Mouse (Mus musculus): ENCODE results near the gene Wdr5. TPM values are rescaled to one million over a fixed set of nuclear protein-coding genes. Genes with fewer than 3 reads are reported as not detected.
"Not testable (repeated sequence)": the region's sequence is repeated elsewhere in the genome, so short reads cannot be mapped to it uniquely, and the experiment has no call there.

The Wdr5 gene
- polyA plus RNA-seq, 1 experiment from 2014 or later: 53.0 TPM

- Histone ChIP-seq H3K4me3 (ENCODE audit: low read length) (peak overlapping the region; percentile 54; the same call in 1 of the 2 replicates), H3K4me2 (ENCODE audit: low read depth, low read length) (peak overlapping the region; percentile 81), H3K4me1 (replicated peaks; ENCODE audit: control insufficient read depth, insufficient read depth, low read length) (peaks cover 10% of the 10 kb centered on the region), H3K9ac (ENCODE audit: low read length) (peak overlapping the region; percentile 73), H3K27ac (ENCODE audit: low read length) (0 out of 2 replicates have a peak overlapping the region, but pooled peaks have one; percentile 29), H3K27me3 (ENCODE audit: control insufficient read depth, insufficient read depth, low read depth, low read length) (no peaks in the 10 kb centered on the region), H3K9me3 (ENCODE audit: control insufficient read depth, low read length) (no peaks in the 10 kb centered on the region), H3K36me3 (ENCODE audit: control insufficient read depth, insufficient read depth, low read length) (no peaks in the 10 kb centered on the region)
- no peak for ATAC-seq (ENCODE audit: low read depth)
- 73% methylated on average over 3 of the region's 3 CpGs for WGBS
Observed at GRCm38 (mm10) chr2:27541225-27541624, 26.3 kb downstream of the Wdr5 start.

- Histone ChIP-seq H3K9ac (ENCODE audit: low read length) (no peak overlapping the region), H3K9me3 (ENCODE audit: control insufficient read depth, low read length) (no peaks in the 10 kb centered on the region; the same call in 1 of the 2 replicates), H3K4me3 (ENCODE audit: low read length) (no peak overlapping the region), H3K36me3 (ENCODE audit: control insufficient read depth, insufficient read depth, low read length) (no peaks in the 10 kb centered on the region), H3K27ac (ENCODE audit: low read length) (no peak overlapping the region), H3K4me2 (ENCODE audit: low read depth, low read length) (no peak overlapping the region), H3K27me3 (ENCODE audit: control insufficient read depth, insufficient read depth, low read depth, low read length) (no peaks in the 10 kb centered on the region), H3K4me1 (replicated peaks; ENCODE audit: control insufficient read depth, insufficient read depth, low read length) (peaks cover 10% of the 10 kb centered on the region)
- no peak for ATAC-seq (ENCODE audit: low read depth)
- WGBS: 76% methylated on average over 6 of the region's 6 CpGs
Observed at GRCm38 (mm10) chr2:27544613-27545012, 29.7 kb downstream of the Wdr5 start.

- not testable (repeated sequence) for H3K4me1 ChIP-seq (replicated peaks; ENCODE audit: control insufficient read depth, insufficient read depth, low read length); H3K9ac ChIP-seq (ENCODE audit: low read length); H3K4me3 ChIP-seq (ENCODE audit: low read length); H3K27me3 ChIP-seq (ENCODE audit: control insufficient read depth, insufficient read depth, low read depth, low read length); ATAC-seq (ENCODE audit: low read depth); H3K4me2 ChIP-seq (ENCODE audit: low read depth, low read length); H3K36me3 ChIP-seq (ENCODE audit: control insufficient read depth, insufficient read depth, low read length); H3K9me3 ChIP-seq (ENCODE audit: control insufficient read depth, low read length); H3K27ac ChIP-seq (ENCODE audit: low read length)
- 74% methylated on average over 3 of the region's 3 CpGs for WGBS
Observed at GRCm38 (mm10) chr2:27545517-27545916, 30.6 kb downstream of the Wdr5 start.

GRCm38 (mm10) chr2:27546041-27546440 lies 31.1 kb downstream of the Wdr5 start:
- 92% methylated on average over 8 of the region's 8 CpGs for WGBS
- H3K36me3 ChIP-seq (ENCODE audit: control insufficient read depth, insufficient read depth, low read length); H3K27me3 ChIP-seq (ENCODE audit: control insufficient read depth, insufficient read depth, low read depth, low read length); H3K9ac ChIP-seq (ENCODE audit: low read length); H3K9me3 ChIP-seq (ENCODE audit: control insufficient read depth, low read length); H3K4me3 ChIP-seq (ENCODE audit: low read length); H3K4me1 ChIP-seq (replicated peaks; ENCODE audit: control insufficient read depth, insufficient read depth, low read length); H3K27ac ChIP-seq (ENCODE audit: low read length); ATAC-seq (ENCODE audit: low read depth); H3K4me2 ChIP-seq (ENCODE audit: low read depth, low read length): not testable (repeated sequence)

GRCm38 (mm10) chr2:27547326-27547725 lies 32.4 kb downstream of the Wdr5 start:
- H3K9ac ChIP-seq (ENCODE audit: low read length): no peak overlapping the region
- H3K9me3 ChIP-seq (ENCODE audit: control insufficient read depth, low read length): no peaks in the 10 kb centered on the region; the same call in 1 of the 2 replicates
- no peak overlapping the region for H3K4me3 ChIP-seq (ENCODE audit: low read length)
- ATAC-seq (ENCODE audit: low read depth): no peak
- no peak overlapping the region for H3K27ac ChIP-seq (ENCODE audit: low read length)
- H3K27me3 ChIP-seq (ENCODE audit: control insufficient read depth, insufficient read depth, low read depth, low read length): no peaks in the 10 kb centered on the region
- no peaks in the 10 kb centered on the region for H3K4me1 ChIP-seq (replicated peaks; ENCODE audit: control insufficient read depth, insufficient read depth, low read length)
- no peak overlapping the region for H3K4me2 ChIP-seq (ENCODE audit: low read depth, low read length)
- 44% methylated on average over 1 of the region's 1 CpGs for WGBS
- H3K36me3 ChIP-seq (ENCODE audit: control insufficient read depth, insufficient read depth, low read length): no peaks in the 10 kb centered on the region

GRCm38 (mm10) chr2:27547986-27548385 lies 33.0 kb downstream of the Wdr5 start:
- no peak overlapping the region for H3K27ac ChIP-seq (ENCODE audit: low read length)
- ATAC-seq (ENCODE audit: low read depth): no peak
- H3K27me3 ChIP-seq (ENCODE audit: control insufficient read depth, insufficient read depth, low read depth, low read length): no peaks in the 10 kb centered on the region
- H3K9ac ChIP-seq (ENCODE audit: low read length): no peak overlapping the region
- no peak overlapping the region for H3K4me2 ChIP-seq (ENCODE audit: low read depth, low read length)
- H3K4me1 ChIP-seq (replicated peaks; ENCODE audit: control insufficient read depth, insufficient read depth, low read length): peaks cover 3% of the 10 kb centered on the region; the same call in 1 of the 2 replicates
- no peaks in the 10 kb centered on the region; the same call in 1 of the 2 replicates for H3K9me3 ChIP-seq (ENCODE audit: control insufficient read depth, low read length)
- H3K36me3 ChIP-seq (ENCODE audit: control insufficient read depth, insufficient read depth, low read length): no peaks in the 10 kb centered on the region
- 96% methylated on average over 2 of the region's 2 CpGs for WGBS
- H3K4me3 ChIP-seq (ENCODE audit: low read length): no peak overlapping the region

- H3K4me2 ChIP-seq (ENCODE audit: low read depth, low read length): no peak overlapping the region
- no peaks in the 10 kb centered on the region; the same call in 1 of the 2 replicates for H3K9me3 ChIP-seq (ENCODE audit: control insufficient read depth, low read length)
- H3K9ac ChIP-seq (ENCODE audit: low read length): no peak overlapping the region
- H3K36me3 ChIP-seq (ENCODE audit: control insufficient read depth, insufficient read depth, low read length): no peaks in the 10 kb centered on the region
- 76% methylated on average over 1 of the region's 1 CpGs for WGBS
- H3K4me3 ChIP-seq (ENCODE audit: low read length): no peak overlapping the region
- no peaks in the 10 kb centered on the region for H3K27me3 ChIP-seq (ENCODE audit: control insufficient read depth, insufficient read depth, low read depth, low read length)
- no peak overlapping the region for H3K27ac ChIP-seq (ENCODE audit: low read length)
- peaks cover 5% of the 10 kb centered on the region for H3K4me1 ChIP-seq (replicated peaks; ENCODE audit: control insufficient read depth, insufficient read depth, low read length)
- no peak for ATAC-seq (ENCODE audit: low read depth)
Observed at GRCm38 (mm10) chr2:27548664-27549369, 33.9 kb downstream of the Wdr5 start.

GRCm38 (mm10) chr2:27552620-27553287 lies 37.8 kb downstream of the Wdr5 start:
- H3K9me3 ChIP-seq (ENCODE audit: control insufficient read depth, low read length): no peaks in the 10 kb centered on the region; the same call in 1 of the 2 replicates
- no peak overlapping the region for H3K27ac ChIP-seq (ENCODE audit: low read length)
- no peaks in the 10 kb centered on the region for H3K36me3 ChIP-seq (ENCODE audit: control insufficient read depth, insufficient read depth, low read length)
- ATAC-seq (ENCODE audit: low read depth): 0 out of 2 replicates have a peak, but pooled peaks have one; percentile 34
- 13% methylated on average over 7 of the region's 7 CpGs for WGBS
- no peak overlapping the region for H3K4me3 ChIP-seq (ENCODE audit: low read length)
- peaks cover 12% of the 10 kb centered on the region for H3K4me1 ChIP-seq (replicated peaks; ENCODE audit: control insufficient read depth, insufficient read depth, low read length)
- H3K9ac ChIP-seq (ENCODE audit: low read length): no peak overlapping the region
- no peaks in the 10 kb centered on the region for H3K27me3 ChIP-seq (ENCODE audit: control insufficient read depth, insufficient read depth, low read depth, low read length)
- H3K4me2 ChIP-seq (ENCODE audit: low read depth, low read length): no peak overlapping the region

GRCm38 (mm10) chr2:27554308-27554707 lies 39.4 kb downstream of the Wdr5 start:
- H3K4me3 ChIP-seq (ENCODE audit: low read length): no peak overlapping the region
- peak overlapping the region; percentile 55 for H3K27ac ChIP-seq (ENCODE audit: low read length)
- no peaks in the 10 kb centered on the region for H3K9me3 ChIP-seq (ENCODE audit: control insufficient read depth, low read length)
- H3K27me3 ChIP-seq (ENCODE audit: control insufficient read depth, insufficient read depth, low read depth, low read length): no peaks in the 10 kb centered on the region
- no peak overlapping the region for H3K4me2 ChIP-seq (ENCODE audit: low read depth, low read length)
- H3K4me1 ChIP-seq (replicated peaks; ENCODE audit: control insufficient read depth, insufficient read depth, low read length): peaks cover 12% of the 10 kb centered on the region
- peak; percentile 83 for ATAC-seq (ENCODE audit: low read depth)
- 60% methylated on average over 9 of the region's 9 CpGs for WGBS
- 0 out of 2 replicates have a peak overlapping the region, but pooled peaks have one; percentile 4 for H3K9ac ChIP-seq (ENCODE audit: low read length)
- no peaks in the 10 kb centered on the region for H3K36me3 ChIP-seq (ENCODE audit: control insufficient read depth, insufficient read depth, low read length)
